Mouse (Mus musculus) CH12.LX (cell line): ENCODE measurements around the gene Gm43518. TPM values are rescaled to one million over a fixed set of nuclear protein-coding genes. Genes with fewer than 3 reads are reported as not detected.

Experiments
- DNase-seq: peaks from one replicate; pipeline ENCODE4 v3.0.0-alpha.2; 2013; ENCODE audit errors: extremely low read depth
- H3K27ac ChIP-seq: 2 replicates; pipeline ENCODE4 v1.5.1; 2012; ENCODE audit warnings: low read depth, mild to moderate bottlenecking, control low read depth, moderate library complexity; ENCODE audit not compliant: insufficient read depth
- H3K27me3 ChIP-seq: replicated peaks from 2 replicates; pipeline ENCODE3; 2012; ENCODE audit warnings: inconsistent platforms
- H3K36me3 ChIP-seq, 2 experiments: replicated peaks in 1 of 2; 2 replicates each; pipeline versions ENCODE3 to v1.6.1; 2012; ENCODE audit warnings: inconsistent platforms in 1 of 2, low read length in 1 of 2, mild to moderate bottlenecking in 1 of 2, mixed read lengths in 1 of 2, moderate library complexity in 1 of 2; ENCODE audit not compliant: control insufficient read depth in 1 of 2, insufficient read depth in 1 of 2
- H3K4me1 ChIP-seq, 2 experiments: 2 replicates each; pipeline ENCODE4 v1.6.1; 2012; ENCODE audit warnings: inconsistent platforms in 1 of 2, moderate library complexity in 1 of 2; ENCODE audit not compliant: insufficient read depth in 2 of 2, control insufficient read depth in 1 of 2
- H3K4me2 ChIP-seq: 2 replicates; pipeline ENCODE4 v1.6.1; 2012; ENCODE audit warnings: low read depth, mild to moderate bottlenecking, control low read depth; ENCODE audit not compliant: poor library complexity, insufficient read depth, severe bottlenecking
- H3K4me3 ChIP-seq, 3 experiments: fragments of 150-350 bp in 1 of 3; sonication (generic) in 1 of 3; replicated peaks in 1 of 3; 2 replicates each; pipeline versions ENCODE3 to v1.5.1; 2011 to 2012; ENCODE audit warnings: low read depth in 2 of 3, low read length in 2 of 3, mild to moderate bottlenecking in 2 of 3, moderate library complexity in 2 of 3, control low read depth in 1 of 3, improper control_type of control experiment in 1 of 3, inconsistent platforms in 1 of 3, mixed read lengths in 1 of 3; ENCODE audit not compliant: poor library complexity in 1 of 3
- H3K79me2 ChIP-seq: replicated peaks from 2 replicates; pipeline ENCODE4 v1.6.1; 2012; ENCODE audit warnings: mild to moderate bottlenecking, moderate library complexity; ENCODE audit not compliant: control insufficient read depth, poor library complexity, insufficient read depth, severe bottlenecking; ENCODE audit errors: extremely low read depth
- H3K9ac ChIP-seq: 2 replicates; pipeline ENCODE4 v1.6.1; 2012; ENCODE audit warnings: low read depth, mild to moderate bottlenecking, control low read depth, moderate library complexity; ENCODE audit not compliant: insufficient read depth
- H3K9me3 ChIP-seq: replicated peaks from 2 replicates; pipeline ENCODE3; 2012; ENCODE audit warnings: low read length, inconsistent platforms, mixed read lengths
- BHLHE40 ChIP-seq: IDR thresholded peaks from 2 replicates; pipeline ENCODE4 v1.6.1; 2011; ENCODE audit warnings: mild to moderate bottlenecking, low read depth, low read length, improper control_type of control experiment
- CHD1 ChIP-seq: IDR thresholded peaks from 2 replicates; pipeline ENCODE4 v1.6.1; 2012; ENCODE audit warnings: low read depth, low read length, improper control_type of control experiment, inconsistent platforms
- CHD2 ChIP-seq: IDR thresholded peaks from 2 replicates; pipeline ENCODE4 v1.6.1; 2011; ENCODE audit warnings: low read length, improper control_type of control experiment
- CTCF ChIP-seq, 2 experiments: IDR thresholded peaks in 1 of 2; conservative IDR thresholded peaks in 1 of 2; 2 replicates each; pipeline ENCODE4 v1.5.1; 2011 to 2012; ENCODE audit warnings: low read depth in 2 of 2, low read length in 2 of 2, improper control_type of control experiment in 1 of 2, inconsistent platforms in 1 of 2, mild to moderate bottlenecking in 1 of 2, moderate library complexity in 1 of 2
- E2F4 ChIP-seq: IDR thresholded peaks from 2 replicates; pipeline ENCODE4 v1.6.1; 2011; ENCODE audit warnings: low read depth, low read length, improper control_type of control experiment; ENCODE audit not compliant: insufficient replicate concordance
- ELF1 ChIP-seq: IDR thresholded peaks from 2 replicates; pipeline ENCODE4 v1.6.1; 2014; ENCODE audit warnings: low read depth, mild to moderate bottlenecking, inconsistent platforms, low read length, improper control_type of control experiment
- EP300 ChIP-seq: IDR thresholded peaks from 2 replicates; pipeline ENCODE4 v1.6.1; 2011; ENCODE audit warnings: low read length, improper control_type of control experiment
- ETS1 ChIP-seq: conservative IDR thresholded peaks from 2 replicates; pipeline ENCODE4 v1.6.1; 2012; ENCODE audit warnings: low read depth, mild to moderate bottlenecking, inconsistent platforms, low read length, improper control_type of control experiment, moderate library complexity
- GABPA ChIP-seq: IDR thresholded peaks from 2 replicates; pipeline ENCODE4 v1.6.1; 2012; ENCODE audit warnings: low read depth, low read length, improper control_type of control experiment, inconsistent platforms; ENCODE audit not compliant: insufficient replicate concordance
- IRF4 ChIP-seq: IDR thresholded peaks from 2 replicates; pipeline ENCODE4 v1.6.1; 2014; ENCODE audit warnings: low read depth, mild to moderate bottlenecking, inconsistent platforms, low read length, improper control_type of control experiment
- JUN ChIP-seq: IDR thresholded peaks from 2 replicates; pipeline ENCODE4 v1.6.1; 2011; ENCODE audit warnings: low read depth, mild to moderate bottlenecking, low read length, improper control_type of control experiment, moderate library complexity; ENCODE audit not compliant: insufficient read depth
- KAT2A ChIP-seq: IDR thresholded peaks from 2 replicates; pipeline ENCODE4 v1.6.1; 2012; ENCODE audit warnings: low read length, improper control_type of control experiment, inconsistent platforms; ENCODE audit not compliant: insufficient replicate concordance
- MAX ChIP-seq: IDR thresholded peaks from 2 replicates; pipeline ENCODE4 v1.6.1; 2011; ENCODE audit warnings: low read length, improper control_type of control experiment
- MAZ ChIP-seq: IDR thresholded peaks from 2 replicates; pipeline ENCODE4 v1.6.1; 2012; ENCODE audit warnings: low read depth, mild to moderate bottlenecking, inconsistent platforms, low read length, improper control_type of control experiment, moderate library complexity
- MEF2A ChIP-seq: IDR thresholded peaks from 2 replicates; pipeline ENCODE4 v1.6.1; 2014; ENCODE audit warnings: low read depth, mild to moderate bottlenecking, inconsistent platforms, low read length, improper control_type of control experiment, borderline replicate concordance
- MYC ChIP-seq: IDR thresholded peaks from 2 replicates; pipeline ENCODE4 v1.6.1; 2011; ENCODE audit warnings: low read depth, mild to moderate bottlenecking, improper control_type of control experiment, low read length
- NELFE ChIP-seq: IDR thresholded peaks from 2 replicates; pipeline ENCODE4 v1.6.1; 2011; ENCODE audit warnings: low read depth, low read length, improper control_type of control experiment
- NRF1 ChIP-seq: IDR thresholded peaks from 2 replicates; pipeline ENCODE4 v1.6.1; 2014; ENCODE audit warnings: low read depth, mild to moderate bottlenecking, inconsistent platforms, low read length, improper control_type of control experiment, moderate library complexity
- POLR2A ChIP-seq: IDR thresholded peaks from 2 replicates; pipeline ENCODE4 v1.6.1; 2011; ENCODE audit warnings: low read depth, mild to moderate bottlenecking, improper control_type of control experiment, low read length
- POLR2AphosphoS2 ChIP-seq: IDR thresholded peaks from 2 replicates; pipeline ENCODE4 v1.6.1; 2011; ENCODE audit warnings: low read depth, low read length, improper control_type of control experiment
- RCOR1 ChIP-seq: conservative IDR thresholded peaks from 2 replicates; pipeline ENCODE4 v1.6.1; 2012; ENCODE audit warnings: low read depth, mild to moderate bottlenecking, inconsistent platforms, low read length, improper control_type of control experiment
- SMC3 ChIP-seq: IDR thresholded peaks from 2 replicates; pipeline ENCODE4 v1.6.1; 2011; ENCODE audit warnings: low read depth, low read length, improper control_type of control experiment
- TBP ChIP-seq: conservative IDR thresholded peaks from 2 replicates; pipeline ENCODE4 v1.6.1; 2011; ENCODE audit warnings: low read depth, low read length, improper control_type of control experiment
- TCF12 ChIP-seq: IDR thresholded peaks from 2 replicates; pipeline ENCODE4 v1.6.1; 2014; ENCODE audit warnings: low read depth, mild to moderate bottlenecking, inconsistent platforms, low read length, improper control_type of control experiment
- UBTF ChIP-seq: IDR thresholded peaks from 2 replicates; pipeline ENCODE4 v1.6.1; 2012; ENCODE audit warnings: low read depth, mild to moderate bottlenecking, inconsistent platforms, low read length, improper control_type of control experiment, moderate library complexity
- USF1 ChIP-seq: IDR thresholded peaks from 2 replicates; pipeline ENCODE4 v1.6.1; 2014; ENCODE audit warnings: low read depth, mild to moderate bottlenecking, inconsistent platforms, low read length, improper control_type of control experiment
- USF2 ChIP-seq: conservative IDR thresholded peaks from 2 replicates; pipeline ENCODE4 v1.6.1; 2011; ENCODE audit warnings: low read depth, low read length, improper control_type of control experiment
- ZKSCAN1 ChIP-seq: IDR thresholded peaks from 2 replicates; pipeline ENCODE4 v1.6.1; 2012; ENCODE audit warnings: low read depth, inconsistent platforms, low read length, improper control_type of control experiment, borderline replicate concordance
- ZMIZ1 ChIP-seq: IDR thresholded peaks from 2 replicates; pipeline ENCODE4 v1.6.1; 2012; ENCODE audit warnings: low read depth, mild to moderate bottlenecking, inconsistent platforms, low read length, improper control_type of control experiment
- ZNF384 ChIP-seq: IDR thresholded peaks from 2 replicates; pipeline ENCODE4 v1.6.1; 2012; ENCODE audit warnings: low read depth, low read length, improper control_type of control experiment, inconsistent platforms
- dilution Hi-C: fragments of 300-500 bp; cut with MboI; formaldehyde crosslinking; loops from 2 replicates; pipeline ENCODE4 v1.14.3; 2020; ENCODE audit warnings: low sequenced_read_pairs; ENCODE audit not compliant: extremely low pct_unique_long_range_greater_than_20kb, extremely low pct_ligation_motif_present
- in situ Hi-C: fragments of 300-500 bp; cut with MboI; formaldehyde crosslinking; loops from 3 replicates; pipeline ENCODE4 v1.14.3; 2019; ENCODE audit warnings: low sequenced_read_pairs, low pct_ligation_motif_present, low pct_unique_long_range_greater_than_20kb, mixed read lengths
- polyA plus RNA-seq: library from polyadenylated mRNA; unstranded; fragments of >175 nt; gene quantifications from 2 replicates; pipeline ENCODE4 v1.2.1, GENCODE M21; 2012; ENCODE audit warnings: low read depth; ENCODE audit not compliant: insufficient read length
- total RNA-seq, 2 experiments: library from RNA; depleted of rRNA; stranded (reverse); fragments of 300-350 nt in 1 of 2; fragments of >200 nt in 1 of 2; gene quantifications; 2 replicates each; pipeline ENCODE4 v1.2.3; 2012 to 2014

Gm43518 gene
- total and polyA plus RNA-seq, 3 experiments: 0.87 TPM; not detected in 2

DNA sequence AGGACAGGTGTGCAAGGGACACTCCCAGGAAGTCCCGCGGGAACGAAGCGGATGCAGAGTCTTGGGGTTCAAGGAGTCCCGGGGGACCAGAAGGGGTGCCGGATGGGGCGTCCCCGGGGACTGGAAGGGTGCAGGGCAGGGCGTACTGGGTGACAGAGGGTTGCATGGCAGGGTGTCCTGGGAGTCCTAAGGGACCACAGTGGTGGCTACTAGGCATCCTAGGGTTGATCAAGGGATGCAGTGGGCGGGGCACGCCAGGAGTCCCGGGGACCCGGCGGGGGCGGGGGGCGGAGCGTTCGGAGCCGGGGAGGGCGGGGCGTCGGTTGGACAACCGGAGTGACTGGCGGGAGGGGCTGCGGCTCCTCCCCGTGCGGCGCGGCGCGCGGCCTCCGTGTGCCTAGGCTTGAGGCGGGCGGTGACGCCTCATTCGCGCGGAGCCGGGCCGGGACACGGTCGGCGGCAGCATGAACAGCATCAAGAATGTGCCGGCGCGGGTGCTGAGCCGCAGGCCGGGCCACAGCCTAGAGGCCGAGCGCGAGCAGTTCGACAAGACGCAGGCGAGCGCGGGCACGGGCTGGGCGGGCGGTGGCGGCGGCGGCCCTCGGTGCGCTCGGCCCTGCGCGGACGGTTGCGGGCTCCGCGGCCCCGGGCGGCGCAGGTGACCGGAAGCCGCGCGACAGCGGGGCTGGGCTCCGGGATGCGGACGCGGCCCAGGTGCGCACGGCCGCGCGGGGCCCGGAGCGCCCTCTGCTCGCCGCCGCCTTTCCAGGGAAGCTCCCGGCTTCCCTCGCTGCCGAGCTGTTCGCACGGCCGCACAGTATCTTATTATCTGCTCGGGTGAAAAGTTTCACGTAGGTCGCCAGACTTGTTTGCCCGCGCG, 46.3 kb downstream of the Gm43518 start, which contains the start of gene Hip1r:
Hip1r (plus strand) TSS at position 330 of the 880 bp plus-strand sequence.
- Histone ChIP-seq H3K4me1 (peaks cover 20 to 44% of the 10 kb centered on the region in 2 experiments), H3K79me2 (peaks cover 39% of the 10 kb centered on the region), H3K4me3 (peak within 1 kb of the TSS; percentile 63 to 96 (median 85)), H3K9me3 (no peaks in the 10 kb centered on the region), H3K27ac (peak within 1 kb of the TSS; percentile 73), H3K9ac (peak within 1 kb of the TSS; percentile 97), H3K36me3 (peaks cover 0 to 7% of the 10 kb centered on the region in 2 experiments), H3K27me3 (no peaks in the 10 kb centered on the region), H3K4me2 (peak within 1 kb of the TSS; percentile 58)
- TF ChIP-seq GABPA (no peak), TBP (no peak), ZKSCAN1 (no peak), CHD1 (no peak), TCF12 (peak; percentile 65), USF2 (no peak), USF1 (no peak), SMC3 (no peak), MAZ (0 out of 2 replicates have a peak, but pooled peaks have one; percentile 5), ZNF384 (peak; percentile 39; the same call in 1 of the 2 replicates), MYC (no peak), ZMIZ1 (peak; percentile 79), NELFE (peak; percentile 85), JUN (no peak), ELF1 (no peak), POLR2A (peak; percentile 81), BHLHE40 (no peak), KAT2A (0 out of 2 replicates have a peak, but pooled peaks have one; percentile 27), UBTF (peak; percentile 40; the same call in 1 of the 2 replicates), MAX (no peak), CTCF (conservative IDR thresholded peaks at IDR 0.05 in 1 of 2, IDR thresholded peaks at IDR 0.05 in 1 of 2; ENCODE audit: low read depth in 2 of 2, low read length in 2 of 2) (no peak), E2F4 (no peak), CHD2 (no peak), MEF2A (peak; percentile 36; the same call in 1 of the 2 replicates), IRF4 (peak; percentile 40), ETS1 (peak; percentile 51), EP300 (peak; percentile 47; the same call in 1 of the 2 replicates), POLR2AphosphoS2 (0 out of 2 replicates have a peak, but pooled peaks have one; percentile 45), NRF1 (no peak; the same call in 1 of the 2 replicates), RCOR1 (no peak)
- DNase-seq: peak; percentile 77
- dilution Hi-C loops (no loop called here), in situ Hi-C loops (no loop called here)
